Mouse (Mus musculus): ENCODE results near the gene Ilf2.

Gene Ilf2

GRCm38 (mm10) chr3:90475831-90476611, at the start of gene Ilf2:
Gene Ilf2, plus strand, starts transcription at chr3:90476126.
- DNase-seq: peak; percentile 96 to 97

- DNase-seq: no peak
Observed at GRCm38 (mm10) chr3:90427574-90427973, 48.4 kb upstream of the Ilf2 start.

- DNase-seq: no peak
Observed at GRCm38 (mm10) chr3:90428186-90428585, 47.7 kb upstream of the Ilf2 start.

GRCm38 (mm10) chr3:90429576-90429975, 46.4 kb upstream of the Ilf2 start:
- no peak for DNase-seq

- no peak for DNase-seq
Observed at GRCm38 (mm10) chr3:90432348-90432747, 43.6 kb upstream of the Ilf2 start.

GRCm38 (mm10) chr3:90432811-90433219, 43.1 kb upstream of the Ilf2 start:
- peak in 1 of 2 experiments; percentile 61 for DNase-seq

GRCm38 (mm10) chr3:90433381-90434020, 42.4 kb upstream of the Ilf2 start, which contains the start of gene Ints3:
Gene Ints3, minus strand, starts transcription at chr3:90433622.
- peak; percentile 100 for DNase-seq

GRCm38 (mm10) chr3:90434073-90434730, 41.7 kb upstream of the Ilf2 start:
- peak; percentile 32 to 36 for DNase-seq

GRCm38 (mm10) chr3:90437131-90437530, 38.8 kb upstream of the Ilf2 start:
- no peak for DNase-seq

- DNase-seq: no peak
Observed at GRCm38 (mm10) chr3:90440756-90441155, 35.2 kb upstream of the Ilf2 start.

GRCm38 (mm10) chr3:90443977-90444376, 31.9 kb upstream of the Ilf2 start:
- no peak for DNase-seq

GRCm38 (mm10) chr3:90445417-90446200, 30.3 kb upstream of the Ilf2 start:
- DNase-seq: peak in 1 of 2 experiments; percentile 13

GRCm38 (mm10) chr3:90446389-90447122, 29.4 kb upstream of the Ilf2 start:
- peak; percentile 67 to 75 for DNase-seq

- DNase-seq: peak in 1 of 2 experiments; percentile 7
Observed at GRCm38 (mm10) chr3:90447123-90447494, 28.8 kb upstream of the Ilf2 start.

- no peak for DNase-seq
Observed at GRCm38 (mm10) chr3:90448626-90449025, 27.3 kb upstream of the Ilf2 start.

GRCm38 (mm10) chr3:90450874-90451273, 25.1 kb upstream of the Ilf2 start:
- no peak for DNase-seq

- no peak for DNase-seq
Observed at GRCm38 (mm10) chr3:90451396-90452095, 24.4 kb upstream of the Ilf2 start.

GRCm38 (mm10) chr3:90454931-90455330, 21.0 kb upstream of the Ilf2 start:
- DNase-seq: no peak

- DNase-seq: no peak
Observed at GRCm38 (mm10) chr3:90459727-90460126, 16.2 kb upstream of the Ilf2 start.

GRCm38 (mm10) chr3:90460315-90460714, 15.6 kb upstream of the Ilf2 start:
- DNase-seq: no peak

GRCm38 (mm10) chr3:90461935-90462334, 14.0 kb upstream of the Ilf2 start:
- DNase-seq: no peak

Measured in cerebellum, postnatal 14 days (tissue).